Mouse (Mus musculus): ENCODE data around the gene Matn3. TPM values are rescaled to one million over a fixed set of nuclear protein-coding genes. Genes with fewer than 3 reads are reported as not detected.
A peak's percentile ranks its signal among the peaks of the same experiment; 100 is the strongest.
"Not testable (repeated sequence)": the region's sequence is repeated elsewhere in the genome, so short reads cannot be mapped to it uniquely, and the experiment has no call there.

Gene Matn3
- polyA plus RNA-seq, 1 experiment from 2014 or later = 7.8 TPM

- H3K27ac ChIP-seq = peak overlapping the region; percentile 99
- H3K4me3 ChIP-seq = peak overlapping the region; percentile 79
- H3K4me2 ChIP-seq = peak overlapping the region; percentile 73
- H3K27me3 ChIP-seq = no peaks in the 10 kb centered on the region
- no peak for ATAC-seq (ENCODE audit: insufficient number of reproducible peaks, insufficient read depth, low FRiP score, low TSS enrichment, low read depth)
- 25% methylated on average over 1 of the region's 1 CpGs for WGBS
- H3K9me3 ChIP-seq = no peaks in the 10 kb centered on the region
- H3K4me1 ChIP-seq = peaks cover 36% of the 10 kb centered on the region
- H3K36me3 ChIP-seq = peaks cover 6% of the 10 kb centered on the region; the same call in 1 of the 2 replicates
- peak overlapping the region; percentile 78 for H3K9ac ChIP-seq
These were observed 26.7 kb upstream of the Matn3 start for GRCm38 (mm10) chr12:8920996-8921393.

GRCm38 (mm10) chr12:8921394-8922368 is 26.0 kb upstream of the Matn3 start, which contains the start of gene Laptm4a:
Gene Laptm4a (plus strand): TSS chr12:8921664.
- under 1% methylated on average over 73 of the region's 73 CpGs for WGBS
- peak within 1 kb of the TSS; percentile 99 for H3K27ac ChIP-seq
- peaks cover 29% of the 10 kb centered on the region for H3K4me1 ChIP-seq
- peak within 1 kb of the TSS; percentile 95 for H3K9ac ChIP-seq
- H3K27me3 ChIP-seq = no peaks in the 10 kb centered on the region
- H3K4me3 ChIP-seq = peak within 1 kb of the TSS; percentile 79
- no peaks in the 10 kb centered on the region for H3K9me3 ChIP-seq
- ATAC-seq (ENCODE audit: insufficient number of reproducible peaks, insufficient read depth, low FRiP score, low TSS enrichment, low read depth) = peak; percentile 99
- peak within 1 kb of the TSS; percentile 73 for H3K4me2 ChIP-seq
- peaks cover 10% of the 10 kb centered on the region; the same call in 1 of the 2 replicates for H3K36me3 ChIP-seq

- peak overlapping the region; percentile 99 for H3K27ac ChIP-seq
- H3K9ac ChIP-seq = peak overlapping the region; percentile 95
- H3K27me3 ChIP-seq = no peaks in the 10 kb centered on the region
- peaks cover 10% of the 10 kb centered on the region; the same call in 1 of the 2 replicates for H3K36me3 ChIP-seq
- peak overlapping the region; percentile 73 for H3K4me2 ChIP-seq
- peaks cover 28% of the 10 kb centered on the region for H3K4me1 ChIP-seq
- no peak for ATAC-seq (ENCODE audit: insufficient number of reproducible peaks, insufficient read depth, low FRiP score, low TSS enrichment, low read depth)
- peak overlapping the region; percentile 79 for H3K4me3 ChIP-seq
- no peaks in the 10 kb centered on the region for H3K9me3 ChIP-seq
- 2% methylated on average over 30 of the region's 30 CpGs for WGBS
These were observed 25.2 kb upstream of the Matn3 start for GRCm38 (mm10) chr12:8922369-8923124.

- peak overlapping the region; percentile 99 for H3K27ac ChIP-seq
These were observed 24.7 kb upstream of the Matn3 start for GRCm38 (mm10) chr12:8923125-8923410.

GRCm38 (mm10) chr12:8923603-8924002 is 24.1 kb upstream of the Matn3 start:
- peak overlapping the region; percentile 99 for H3K27ac ChIP-seq
- H3K9me3 ChIP-seq = no peaks in the 10 kb centered on the region
- H3K9ac ChIP-seq = peak overlapping the region; percentile 95
- no peaks in the 10 kb centered on the region for H3K27me3 ChIP-seq
- peak overlapping the region; percentile 79 for H3K4me3 ChIP-seq
- H3K4me2 ChIP-seq = peak overlapping the region; percentile 73
- peaks cover 10% of the 10 kb centered on the region; the same call in 1 of the 2 replicates for H3K36me3 ChIP-seq
- H3K4me1 ChIP-seq = peaks cover 38% of the 10 kb centered on the region
- 48% methylated on average over 2 of the region's 2 CpGs for WGBS
- ATAC-seq (ENCODE audit: insufficient number of reproducible peaks, insufficient read depth, low FRiP score, low TSS enrichment, low read depth) = no peak

More at GRCm38 (mm10) chr12:8923125-8923410, 24.7 kb upstream of the Matn3 start:
- Histone ChIP-seq H3K27me3 (no peaks in the 10 kb centered on the region), H3K4me2 (peak overlapping the region; percentile 73), H3K4me3 (peak overlapping the region; percentile 79), H3K9ac (peak overlapping the region; percentile 95), H3K36me3 (peaks cover 10% of the 10 kb centered on the region; the same call in 1 of the 2 replicates), H3K9me3 (no peaks in the 10 kb centered on the region), H3K4me1 (peaks cover 32% of the 10 kb centered on the region)
- ATAC-seq (ENCODE audit: insufficient number of reproducible peaks, insufficient read depth, low FRiP score, low TSS enrichment, low read depth) = no peak
- WGBS = 7% methylated on average over 5 of the region's 5 CpGs

- no peaks in the 10 kb centered on the region for H3K27me3 ChIP-seq
- H3K36me3 ChIP-seq = peaks cover 11% of the 10 kb centered on the region
- H3K4me1 ChIP-seq = peaks cover 50% of the 10 kb centered on the region
These were observed 20.1 kb upstream of the Matn3 start for GRCm38 (mm10) chr12:8927652-8928051.

GRCm38 (mm10) chr12:8928766-8929165 is 19.0 kb upstream of the Matn3 start:
- Histone ChIP-seq H3K36me3 (peaks cover 20% of the 10 kb centered on the region), H3K9me3 (no peaks in the 10 kb centered on the region), H3K27ac (no peak overlapping the region; the same call in 1 of the 2 replicates), H3K4me2 (no peak overlapping the region), H3K4me3 (no peak overlapping the region), H3K4me1 (peaks cover 45% of the 10 kb centered on the region), H3K9ac (no peak overlapping the region), H3K27me3 (no peaks in the 10 kb centered on the region)
- WGBS = 75% methylated on average over 4 of the region's 4 CpGs
- no peak for ATAC-seq (ENCODE audit: insufficient number of reproducible peaks, insufficient read depth, low FRiP score, low TSS enrichment, low read depth)

More at GRCm38 (mm10) chr12:8927652-8928051, 20.1 kb upstream of the Matn3 start:
- H3K4me2 ChIP-seq = no peak overlapping the region
- no peaks in the 10 kb centered on the region for H3K9me3 ChIP-seq
- no peak for ATAC-seq (ENCODE audit: insufficient number of reproducible peaks, insufficient read depth, low FRiP score, low TSS enrichment, low read depth)
- no peak overlapping the region for H3K27ac ChIP-seq
- WGBS = 92% methylated on average over 3 of the region's 3 CpGs
- no peak overlapping the region for H3K9ac ChIP-seq
- no peak overlapping the region for H3K4me3 ChIP-seq

- no peaks in the 10 kb centered on the region for H3K27me3 ChIP-seq
- peaks cover 32% of the 10 kb centered on the region for H3K36me3 ChIP-seq
- H3K4me2 ChIP-seq = no peak overlapping the region
- H3K4me3 ChIP-seq = no peak overlapping the region
- H3K27ac ChIP-seq = no peak overlapping the region
- H3K4me1 ChIP-seq = peaks cover 30% of the 10 kb centered on the region
- no peak overlapping the region for H3K9ac ChIP-seq
- ATAC-seq (ENCODE audit: insufficient number of reproducible peaks, insufficient read depth, low FRiP score, low TSS enrichment, low read depth) = no peak
- WGBS = 75% methylated on average over 4 of the region's 4 CpGs
- H3K9me3 ChIP-seq = no peaks in the 10 kb centered on the region
These were observed 16.6 kb upstream of the Matn3 start for GRCm38 (mm10) chr12:8931083-8931482.

- H3K27ac ChIP-seq = no peak overlapping the region
- no peak overlapping the region for H3K9ac ChIP-seq
- H3K27me3 ChIP-seq = no peaks in the 10 kb centered on the region
- no peak overlapping the region for H3K4me2 ChIP-seq
- peaks cover 63% of the 10 kb centered on the region for H3K36me3 ChIP-seq
- 87% methylated on average over 5 of the region's 5 CpGs for WGBS
- ATAC-seq (ENCODE audit: insufficient number of reproducible peaks, insufficient read depth, low FRiP score, low TSS enrichment, low read depth) = no peak
- peaks cover 6% of the 10 kb centered on the region; the same call in 1 of the 2 replicates for H3K4me1 ChIP-seq
- H3K9me3 ChIP-seq = no peaks in the 10 kb centered on the region
- H3K4me3 ChIP-seq = no peak overlapping the region
These were observed 12.4 kb upstream of the Matn3 start for GRCm38 (mm10) chr12:8935349-8935748.

GRCm38 (mm10) chr12:8936210-8936609 is 11.5 kb upstream of the Matn3 start:
- not testable (repeated sequence) for H3K27ac ChIP-seq; H3K27me3 ChIP-seq; H3K9ac ChIP-seq; H3K4me3 ChIP-seq; H3K4me2 ChIP-seq; H3K9me3 ChIP-seq; H3K4me1 ChIP-seq; ATAC-seq (ENCODE audit: insufficient number of reproducible peaks, insufficient read depth, low FRiP score, low TSS enrichment, low read depth)
- 71% methylated on average over 4 of the region's 4 CpGs for WGBS
- H3K36me3 ChIP-seq = peaks cover 63% of the 10 kb centered on the region

GRCm38 (mm10) chr12:8939490-8939889 is 8.2 kb upstream of the Matn3 start:
- Histone ChIP-seq H3K9ac (no peak overlapping the region), H3K27ac (no peak overlapping the region), H3K4me1 (no peaks in the 10 kb centered on the region; the same call in 1 of the 2 replicates), H3K27me3 (no peaks in the 10 kb centered on the region), H3K9me3 (no peaks in the 10 kb centered on the region), H3K4me3 (no peak overlapping the region), H3K4me2 (no peak overlapping the region), H3K36me3 (peaks cover 50% of the 10 kb centered on the region)
- WGBS = 90% methylated on average over 4 of the region's 4 CpGs
- no peak for ATAC-seq (ENCODE audit: insufficient number of reproducible peaks, insufficient read depth, low FRiP score, low TSS enrichment, low read depth)

All from embryonic facial prominence, embryonic 13.5 days (tissue).